Mouse (Mus musculus): ENCODE results near the gene Mfsd11. TPM values are rescaled to one million over a fixed set of nuclear protein-coding genes. Genes with fewer than 3 reads are reported as not detected.
A peak's percentile ranks its signal among the peaks of the same experiment; 100 is the strongest.

Mfsd11 gene
- polyA plus RNA-seq (2012; rRNA removed): 37.9 and 41.2 TPM in 2 replicates

DNA sequence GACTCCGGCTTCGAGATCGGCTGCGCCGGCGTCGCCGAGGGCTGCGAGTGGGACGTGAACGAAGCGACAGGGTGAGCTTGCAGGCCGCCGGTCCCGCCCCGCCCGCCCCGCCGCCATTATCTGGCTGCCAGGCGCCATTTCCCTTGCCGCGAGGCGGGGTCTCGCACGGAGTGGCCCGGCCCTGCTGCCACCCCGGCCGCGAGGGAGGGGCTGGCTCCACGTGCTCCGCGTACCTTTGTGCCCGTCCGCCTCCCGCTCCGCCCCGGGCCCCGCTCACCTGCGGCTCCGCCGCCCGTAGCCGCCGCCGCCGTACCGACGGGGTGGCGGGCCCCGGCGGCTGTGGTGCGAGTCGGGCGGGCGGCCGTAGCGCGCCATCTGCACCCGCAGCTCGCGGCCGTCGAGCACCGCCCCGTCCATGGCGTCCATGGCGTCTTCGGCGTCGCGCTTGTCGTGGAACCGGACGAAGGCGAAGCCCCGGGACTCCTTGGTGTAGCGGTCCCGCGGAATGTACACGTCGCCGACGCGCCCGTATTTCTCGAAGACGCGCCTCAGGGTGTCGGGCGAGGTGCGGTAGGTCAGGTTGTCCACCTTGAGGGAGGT is at the start of gene Mfsd11:
Mfsd11 (plus strand) TSS at position 150 of the 600 bp plus-strand sequence.
- DNase-seq (ENCODE audit: extremely low spot score in 1 of 2, low spot score in 1 of 2): peak in 1 of 2 experiments; percentile 73

DNA sequence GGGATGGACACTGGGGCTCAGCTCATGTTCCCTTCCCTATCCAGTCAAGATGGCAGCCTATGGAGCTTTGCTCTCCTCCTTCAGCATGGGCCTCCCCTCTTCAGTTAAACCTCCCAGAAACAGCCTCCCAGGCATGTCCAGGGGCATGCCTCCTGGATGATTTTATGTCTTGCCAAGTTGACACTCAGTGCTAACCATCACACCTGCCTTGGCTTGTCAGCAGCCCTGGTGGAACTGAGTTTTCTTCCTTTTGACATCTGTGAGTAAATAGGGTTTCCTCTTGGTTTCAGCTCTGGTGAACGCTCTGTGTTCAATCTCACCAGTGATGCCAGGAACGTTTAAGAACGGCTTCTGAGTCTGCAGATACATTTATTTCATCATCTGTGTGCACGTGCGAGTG is 49.5 kb upstream of the Mfsd11 start:
- DNase-seq (ENCODE audit: extremely low spot score in 1 of 2, low spot score in 1 of 2): no peak

DNA sequence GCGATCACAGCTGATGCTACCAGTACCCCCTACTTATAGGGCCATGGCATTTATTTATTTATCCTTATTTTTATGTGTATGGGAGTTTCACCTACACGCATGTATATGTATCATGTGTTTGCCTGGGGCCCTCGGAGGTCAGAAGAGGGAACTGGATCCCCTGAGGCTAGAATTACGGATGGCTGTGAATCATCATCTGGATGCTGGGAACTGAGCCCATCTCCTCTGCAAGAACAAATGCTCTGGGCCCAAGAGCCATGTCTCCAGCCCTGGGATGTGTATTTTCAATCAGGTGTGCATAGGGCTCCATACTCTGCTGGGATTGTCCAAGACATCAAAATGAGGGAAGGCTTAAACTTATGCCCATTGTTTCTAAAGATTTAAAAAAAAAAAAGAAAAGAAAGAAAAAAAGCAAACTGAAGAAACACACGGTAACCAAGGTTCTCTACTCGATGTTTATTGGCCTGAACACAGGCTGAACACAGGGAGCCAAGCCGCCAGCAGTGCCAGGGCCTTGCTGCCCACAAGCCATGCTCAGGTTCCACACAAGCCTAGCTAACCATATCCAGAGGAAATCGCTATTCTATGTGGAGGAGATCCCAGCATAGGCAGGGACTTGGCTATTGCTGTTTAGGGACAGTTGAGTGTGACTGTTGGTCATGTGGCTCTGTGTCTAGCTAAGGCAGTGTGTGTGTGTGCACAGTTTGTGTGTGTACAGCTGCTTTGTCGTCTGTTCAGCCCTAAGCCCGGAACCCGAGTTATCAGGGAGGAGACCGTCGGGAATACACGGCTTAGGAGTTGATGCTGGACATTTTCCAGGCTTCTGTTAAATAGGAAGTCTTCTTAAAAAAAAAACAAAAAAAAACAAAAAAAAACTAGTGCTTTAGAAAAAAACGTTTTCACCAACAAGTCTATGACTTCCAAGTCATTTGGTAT is 45.8 kb upstream of the Mfsd11 start:
- no peak for DNase-seq (ENCODE audit: extremely low spot score in 1 of 2, low spot score in 1 of 2)

DNA sequence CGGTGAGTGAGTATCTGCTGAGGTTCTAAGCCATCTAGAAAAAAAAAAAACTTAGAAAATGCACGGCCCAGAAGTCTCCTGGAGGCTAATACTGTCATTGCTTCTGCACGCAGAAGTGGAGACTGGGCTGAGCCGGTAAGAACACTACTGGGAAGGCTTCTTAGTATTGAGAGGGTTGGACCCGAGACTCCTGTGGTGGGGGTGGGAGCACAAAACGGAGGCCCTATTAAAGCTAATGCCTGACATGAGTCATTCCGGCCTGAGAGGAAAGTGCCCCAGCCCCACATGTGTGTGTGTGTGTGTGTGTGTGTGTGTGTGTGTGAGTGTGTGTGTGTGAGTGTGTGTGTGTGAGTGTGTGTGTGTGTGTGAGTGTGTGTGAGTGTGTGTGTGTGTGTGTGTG is 45.1 kb upstream of the Mfsd11 start:
- no peak for DNase-seq (ENCODE audit: extremely low spot score in 1 of 2, low spot score in 1 of 2)

DNA sequence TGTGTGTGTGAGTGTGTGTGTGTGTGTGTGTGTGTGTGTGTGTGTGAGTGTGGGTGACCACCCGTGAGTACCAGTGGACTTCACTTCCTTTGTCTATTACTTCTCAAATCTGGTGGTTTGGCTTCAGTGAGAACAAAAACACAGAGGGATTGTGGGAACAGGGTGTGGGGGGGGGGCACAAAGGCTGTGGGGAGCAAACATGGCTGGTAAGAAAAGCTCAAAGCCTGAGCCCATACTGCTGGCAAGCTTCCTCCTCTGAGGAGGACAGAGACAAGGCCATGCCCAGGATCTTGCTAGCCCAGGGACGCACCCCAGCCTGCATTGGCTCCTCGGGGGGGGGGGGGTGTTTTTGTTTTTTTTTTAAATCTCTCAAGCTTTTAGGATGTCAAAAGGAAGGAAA is 44.7 kb upstream of the Mfsd11 start:
- no peak for DNase-seq (ENCODE audit: extremely low spot score in 1 of 2, low spot score in 1 of 2)

DNA sequence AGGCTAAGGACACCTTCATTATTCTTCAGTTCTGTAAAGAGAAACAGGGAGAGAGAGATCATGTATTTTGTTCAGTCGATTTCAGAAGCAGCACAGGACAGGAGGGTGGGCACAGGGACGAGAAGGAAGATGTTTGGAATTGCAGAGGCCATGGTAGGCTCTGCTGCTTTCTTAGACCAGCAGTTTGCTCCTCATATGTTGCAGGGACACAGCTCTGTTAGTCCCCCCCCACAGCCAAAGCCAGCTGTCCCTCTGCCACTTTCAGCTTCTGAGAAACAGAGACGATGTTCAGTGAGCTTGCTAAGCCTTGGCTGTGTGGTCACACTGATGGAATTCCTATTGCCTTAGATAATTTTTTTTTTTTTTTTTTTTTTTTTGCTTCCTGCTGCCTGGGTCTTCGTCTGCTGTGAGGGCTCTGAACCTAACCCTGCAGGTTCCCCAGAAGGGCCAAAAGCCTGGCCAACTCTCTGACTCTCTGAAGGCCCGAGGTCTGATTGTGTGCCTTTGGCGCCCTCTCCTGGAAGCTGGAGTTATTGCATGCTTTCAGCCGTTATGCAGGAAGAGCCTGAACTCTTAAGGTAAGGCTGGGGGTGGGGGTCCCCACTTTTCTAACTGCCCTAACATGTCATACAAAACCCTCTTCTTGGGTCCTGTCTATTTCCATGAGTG is 44.2 kb upstream of the Mfsd11 start:
- peak; percentile 59 to 93 for DNase-seq (ENCODE audit: extremely low spot score in 1 of 2, low spot score in 1 of 2)

DNA sequence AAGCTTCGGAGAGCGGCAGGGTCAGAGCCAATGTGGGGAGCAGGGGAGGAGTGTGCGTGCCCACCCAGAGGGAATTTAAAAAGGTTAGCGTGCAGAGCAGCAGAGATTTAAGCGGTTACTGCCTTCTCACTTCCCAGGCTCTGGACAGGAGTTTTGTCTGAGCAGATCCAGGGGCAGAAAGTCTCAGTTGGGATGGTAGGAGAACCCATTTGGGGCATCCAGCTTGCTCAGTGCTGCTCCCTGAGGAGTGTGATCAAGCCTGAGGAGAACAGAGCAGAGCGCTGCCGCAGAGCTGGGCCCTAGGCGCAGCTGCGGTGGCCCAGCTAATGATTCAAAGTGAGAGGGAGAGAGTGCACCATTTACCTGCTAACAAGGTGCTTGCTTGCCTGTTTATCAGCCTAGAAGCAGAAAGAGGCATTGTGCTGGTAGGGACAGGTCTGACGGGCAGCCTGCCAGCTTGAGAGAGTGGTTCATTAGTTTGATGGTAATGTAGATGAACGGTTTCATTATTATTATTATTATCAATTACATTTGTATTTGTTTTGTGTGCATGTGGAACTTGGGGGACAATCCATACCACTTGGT is 43.3 kb upstream of the Mfsd11 start:
- no peak for DNase-seq (ENCODE audit: extremely low spot score in 1 of 2, low spot score in 1 of 2)

DNA sequence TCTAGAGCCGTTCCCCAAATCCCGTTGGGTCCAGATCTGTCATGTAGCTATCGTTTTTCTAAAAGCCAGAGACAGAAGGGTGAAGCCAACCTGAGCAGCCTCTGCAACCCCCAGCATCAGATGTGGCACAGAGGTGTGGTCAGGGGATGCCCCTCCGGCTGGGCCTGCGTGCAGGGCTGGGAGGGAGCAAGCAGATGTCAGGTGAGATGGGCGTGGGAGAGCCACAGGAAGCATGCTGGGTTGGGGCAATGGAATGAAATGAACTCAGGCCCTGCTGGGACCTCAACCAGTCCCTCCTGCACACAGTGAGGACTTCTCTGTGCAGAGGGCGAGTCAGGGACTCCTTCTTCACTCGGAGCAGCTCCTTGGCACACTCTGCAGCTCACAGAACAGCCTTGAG is 42.7 kb upstream of the Mfsd11 start:
- DNase-seq (ENCODE audit: extremely low spot score in 1 of 2, low spot score in 1 of 2): no peak

DNA sequence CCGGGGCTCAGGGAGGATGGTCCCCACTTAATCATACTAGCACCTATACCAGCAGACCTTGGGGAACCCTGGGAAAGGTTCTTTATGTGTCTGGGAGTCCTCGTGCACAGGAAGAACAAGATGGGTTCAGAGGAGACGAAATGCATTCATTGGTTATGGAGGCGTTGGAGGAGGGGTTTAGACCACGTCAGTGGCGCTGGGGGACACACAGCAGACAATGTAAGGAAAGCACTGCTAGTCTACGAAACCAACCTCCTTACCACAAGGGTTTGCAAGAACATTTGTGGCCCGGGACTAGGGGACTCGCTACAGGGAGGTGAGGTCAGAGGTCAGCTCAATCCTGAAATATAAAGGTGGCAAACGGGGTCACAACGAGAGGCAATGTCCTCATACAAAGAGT is 41.7 kb upstream of the Mfsd11 start:
- DNase-seq (ENCODE audit: extremely low spot score in 1 of 2, low spot score in 1 of 2): no peak

DNA sequence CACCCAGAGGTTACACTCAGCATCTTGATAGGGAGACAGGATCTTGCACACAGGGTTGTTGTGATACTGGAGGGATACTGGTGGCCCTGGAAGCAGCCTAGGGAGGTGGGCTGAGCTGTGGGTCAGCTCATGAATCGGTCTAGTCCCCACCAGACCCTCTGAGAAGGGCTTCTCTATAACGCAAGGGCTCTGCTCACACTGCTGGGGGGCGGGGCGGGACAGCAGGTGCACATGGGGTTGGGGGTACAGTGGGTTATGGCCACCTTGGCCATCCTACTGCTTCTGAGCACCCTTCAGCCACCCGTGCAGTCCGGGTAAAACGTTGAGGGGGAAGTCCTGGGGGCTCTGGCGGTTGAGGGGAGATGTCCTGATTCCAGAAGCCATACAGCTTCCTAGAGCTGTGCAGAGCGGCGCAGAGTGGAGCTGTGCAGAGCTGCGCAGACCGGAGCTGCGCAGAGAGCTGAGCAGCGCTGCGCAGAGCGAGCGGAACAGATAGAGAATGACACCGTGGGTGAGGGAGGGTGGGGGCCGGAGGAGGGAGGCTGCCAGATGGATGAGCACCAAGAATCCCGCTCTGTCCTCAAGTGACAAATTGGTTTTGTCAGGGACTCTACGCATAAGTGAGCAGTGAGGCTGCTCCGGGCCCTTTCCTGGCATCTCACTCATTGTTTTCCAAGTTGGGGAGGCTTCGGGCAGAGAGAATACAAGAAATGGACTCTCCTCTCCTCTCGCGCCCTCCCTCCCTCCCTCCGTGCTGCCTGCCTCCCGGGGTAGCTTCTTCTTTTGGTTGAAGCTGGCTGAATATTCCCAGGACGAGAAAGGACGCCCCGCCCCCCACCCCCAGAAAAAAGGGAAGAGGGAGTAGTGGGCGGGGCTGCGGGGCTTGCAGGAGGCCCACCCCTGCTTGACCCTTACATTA is 41.0 kb upstream of the Mfsd11 start:
- peak; percentile 53 to 84 for DNase-seq (ENCODE audit: extremely low spot score in 1 of 2, low spot score in 1 of 2)

DNA sequence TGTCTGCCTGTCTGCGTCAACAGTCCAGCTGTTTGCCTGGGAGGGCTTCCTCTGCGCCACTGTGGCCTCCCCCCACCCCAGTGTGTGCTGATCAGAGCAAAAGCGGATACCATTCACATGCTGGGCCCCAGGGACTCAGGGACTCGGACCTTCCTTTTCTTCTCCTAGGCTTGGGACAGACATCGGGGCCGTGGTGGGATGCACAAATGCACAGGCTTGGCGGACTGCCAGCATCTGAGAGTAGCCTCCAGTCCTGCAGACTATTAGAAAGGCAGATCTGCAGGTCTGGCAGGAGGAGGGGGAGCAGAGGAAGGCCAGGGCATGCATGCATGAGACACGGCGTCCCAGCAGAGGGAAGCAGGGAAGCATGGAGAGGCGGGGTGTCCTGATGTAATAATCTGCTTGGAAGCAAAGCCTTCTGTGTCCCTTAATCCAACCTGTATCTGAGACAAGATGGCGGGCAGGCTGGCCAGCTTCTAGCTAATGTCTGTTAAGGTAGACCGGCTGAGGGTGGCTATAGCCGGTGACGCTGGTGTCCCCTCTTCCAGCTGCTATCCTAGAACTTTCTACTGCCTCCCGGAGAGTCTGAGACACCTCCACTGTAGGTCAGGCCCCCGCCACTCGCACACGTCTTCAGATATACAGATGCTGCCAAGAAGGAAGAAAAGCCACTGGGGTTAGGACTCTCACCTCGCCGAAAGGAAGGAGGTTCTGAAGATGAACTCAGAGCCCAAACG is 39.3 kb upstream of the Mfsd11 start:
- DNase-seq (ENCODE audit: extremely low spot score in 1 of 2, low spot score in 1 of 2): no peak

DNA sequence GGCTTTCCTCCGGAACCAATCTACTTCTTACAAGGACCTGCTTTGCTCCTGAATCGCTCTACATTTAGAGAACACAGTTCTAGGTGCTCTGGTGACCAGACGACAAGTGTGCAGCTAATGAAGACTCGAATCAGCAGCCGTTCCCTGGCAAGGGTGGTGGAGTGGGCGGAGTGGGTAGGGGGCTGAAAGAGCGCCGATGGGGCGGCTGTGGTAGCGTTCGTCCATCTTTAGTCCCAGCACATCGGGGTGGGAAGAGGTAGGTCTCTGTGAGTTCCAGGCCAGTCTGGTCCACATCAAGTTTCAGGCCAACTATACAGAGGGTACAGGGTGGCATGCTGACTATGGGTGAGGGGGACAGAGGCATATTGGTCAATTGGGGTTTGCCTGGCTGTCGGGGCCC is 38.6 kb upstream of the Mfsd11 start:
- DNase-seq (ENCODE audit: extremely low spot score in 1 of 2, low spot score in 1 of 2): no peak

DNA sequence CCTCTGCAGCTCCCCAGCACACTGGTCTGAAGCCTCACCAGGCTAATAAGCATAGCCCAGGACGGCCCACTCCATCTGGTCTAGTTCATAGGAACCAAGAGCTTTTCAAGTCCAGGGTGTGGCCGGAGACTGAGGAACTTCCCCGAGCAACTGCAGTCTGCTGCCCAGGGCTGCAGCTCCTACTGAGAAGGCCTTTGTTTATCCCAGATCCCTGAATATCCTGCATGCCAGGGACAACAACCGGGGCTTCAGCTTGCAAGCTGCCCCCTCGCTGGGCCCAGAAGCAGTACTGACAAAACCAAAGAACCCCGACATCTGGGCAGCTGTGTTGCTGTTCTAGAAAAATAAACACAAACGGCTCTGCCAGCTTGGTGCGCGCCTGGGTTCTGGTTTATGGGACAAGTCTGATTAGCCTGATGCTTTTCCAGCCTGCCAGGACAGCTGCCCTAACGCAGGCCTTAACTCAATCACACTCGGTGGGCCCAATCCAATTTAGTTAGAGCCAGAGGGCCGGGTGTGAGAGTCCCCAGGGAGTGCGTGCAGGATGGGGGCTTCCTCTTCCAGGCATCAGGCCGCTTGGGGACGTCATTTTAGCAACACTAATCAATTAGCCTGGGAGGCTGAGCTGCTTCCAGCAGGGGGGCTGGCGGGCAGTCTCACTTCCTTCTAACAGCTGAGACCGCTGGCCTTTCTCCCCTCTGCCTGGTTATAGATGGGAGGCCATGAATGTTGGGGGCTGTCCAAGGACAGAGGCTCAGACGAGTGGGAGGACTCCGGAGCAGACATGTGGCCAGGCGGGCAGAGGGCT is 38.0 kb upstream of the Mfsd11 start:
- DNase-seq (ENCODE audit: extremely low spot score in 1 of 2, low spot score in 1 of 2): no peak

DNA sequence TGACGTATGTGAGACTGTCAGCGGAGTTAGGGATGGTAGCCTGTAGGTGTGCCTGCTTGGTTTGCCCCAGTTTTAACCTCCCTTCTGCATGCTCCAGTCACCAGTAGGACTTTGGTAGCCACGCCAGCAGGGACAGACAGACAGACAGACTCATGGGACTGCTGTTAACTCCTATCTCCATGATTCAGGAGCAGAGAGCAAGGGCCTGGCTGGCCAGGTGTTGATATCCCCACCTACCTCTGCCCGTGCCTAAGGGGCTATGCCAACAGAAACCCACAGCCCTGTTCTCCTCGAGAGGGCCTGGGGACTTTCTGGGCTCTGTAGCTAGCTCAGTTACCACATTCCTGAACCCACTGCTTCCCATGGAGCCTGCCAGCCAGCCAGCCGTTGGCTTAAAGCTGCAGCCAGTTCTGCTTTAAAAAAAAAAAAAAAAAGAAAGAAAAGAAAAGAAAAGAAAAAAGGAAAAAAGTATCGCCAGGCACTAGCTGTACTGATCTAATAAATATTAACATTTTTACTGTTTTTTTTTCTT is 37.3 kb upstream of the Mfsd11 start:
- DNase-seq (ENCODE audit: extremely low spot score in 1 of 2, low spot score in 1 of 2): no peak

DNA sequence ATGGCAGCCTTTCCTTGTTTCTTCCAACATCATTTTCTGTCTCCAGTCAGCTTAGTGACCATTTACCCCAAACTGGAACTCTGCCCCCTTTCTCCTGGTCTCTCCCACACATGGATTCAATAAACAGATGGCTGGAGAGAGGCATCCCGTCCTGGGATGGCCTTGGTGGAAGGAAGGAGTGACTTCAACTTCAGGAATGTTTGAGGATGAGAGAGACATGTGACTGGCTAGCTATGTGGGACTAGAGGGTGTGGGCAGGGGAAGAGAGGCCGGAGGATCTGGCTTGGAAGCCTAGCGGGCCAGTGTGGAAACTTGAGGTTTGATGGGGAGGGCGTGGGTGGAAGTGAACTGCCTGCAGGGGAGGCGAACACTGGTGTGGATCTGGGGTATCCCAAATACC is 35.5 kb upstream of the Mfsd11 start:
- no peak for DNase-seq (ENCODE audit: extremely low spot score in 1 of 2, low spot score in 1 of 2)

DNA sequence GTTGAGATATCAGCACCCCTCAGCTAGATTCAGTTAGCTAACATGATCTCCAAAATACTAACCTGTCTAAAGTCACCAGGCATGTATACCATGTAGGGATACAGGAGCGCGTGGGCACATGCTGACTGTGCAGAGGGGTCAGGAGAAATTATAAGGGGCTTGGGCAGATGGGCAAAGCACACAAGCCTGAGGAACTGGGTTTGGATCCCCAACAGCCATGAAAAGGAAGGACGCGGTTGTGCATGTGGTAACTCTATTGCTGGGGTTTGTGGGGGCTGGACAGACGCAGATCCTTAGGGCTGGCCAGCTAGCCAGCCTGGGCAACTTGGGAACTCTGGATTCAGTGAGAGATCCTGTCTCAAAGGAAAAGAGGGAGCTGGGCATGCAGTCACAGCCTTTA is 34.7 kb upstream of the Mfsd11 start:
- no peak for DNase-seq (ENCODE audit: extremely low spot score in 1 of 2, low spot score in 1 of 2)

DNA sequence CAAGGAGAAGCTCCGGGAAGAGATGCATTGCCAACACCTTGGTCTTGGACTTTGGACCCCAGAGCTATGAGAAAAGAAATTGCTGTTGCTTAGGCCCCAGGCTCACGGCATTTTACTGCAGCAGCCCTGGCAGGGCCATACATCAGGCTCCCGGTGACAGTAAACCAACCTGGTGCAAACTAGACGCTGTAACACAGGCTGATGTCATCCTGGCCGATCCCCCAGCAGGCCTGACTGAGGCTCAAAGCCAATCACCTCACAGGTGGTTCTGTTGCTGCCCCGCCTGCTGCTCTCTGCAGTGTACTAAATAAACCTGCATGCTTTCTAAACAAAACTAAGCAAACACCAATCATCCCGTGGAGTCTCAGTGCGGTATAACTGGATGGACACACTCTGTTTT is 33.5 kb upstream of the Mfsd11 start:
- no peak for DNase-seq (ENCODE audit: extremely low spot score in 1 of 2, low spot score in 1 of 2)

DNA sequence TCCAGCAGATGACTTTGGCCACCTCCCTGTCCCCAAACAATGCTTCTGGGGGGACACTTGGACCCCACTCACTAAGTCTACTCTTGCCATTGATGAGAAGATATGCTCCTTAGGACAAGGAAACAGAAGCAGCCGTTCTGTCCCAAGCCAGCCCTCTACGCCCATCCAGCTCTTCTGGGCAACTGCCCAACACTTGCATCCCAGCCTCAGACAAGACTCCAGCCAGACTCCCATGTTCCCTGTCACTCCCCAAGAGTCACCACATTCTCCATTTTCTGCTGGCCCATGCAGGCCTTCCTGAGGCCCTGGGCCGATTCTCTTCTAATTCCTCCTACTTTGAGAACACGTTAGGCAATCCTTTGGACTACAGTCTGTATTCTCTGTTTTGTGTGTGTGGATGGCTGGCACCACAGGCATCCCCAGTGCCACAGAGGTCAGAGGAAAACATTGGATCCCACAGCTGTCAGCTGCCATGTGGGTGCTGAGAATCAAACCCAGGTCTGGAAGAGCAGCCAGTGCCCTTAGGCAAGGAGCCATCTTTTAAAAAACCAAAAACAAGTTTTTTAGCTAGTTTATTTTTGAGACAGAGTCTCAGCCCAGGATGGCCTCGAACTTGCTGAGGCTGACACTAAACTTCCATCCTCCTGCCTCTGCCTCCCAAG is 32.2 kb upstream of the Mfsd11 start:
- DNase-seq (ENCODE audit: extremely low spot score in 1 of 2, low spot score in 1 of 2): no peak
